Mouse (Mus musculus) thymus, adult 2 months (tissue): Measurements from ENCODE around the gene Ldlrad3.

Experiments used
- CTCF ChIP-seq: fragments of 200-500 bp; IDR thresholded peaks from 2 replicates; pipeline ENCODE4 v1.5.1; 2012; ENCODE audit warnings: mild to moderate bottlenecking, control low read depth, low read length, moderate library complexity, borderline replicate concordance; ENCODE audit not compliant: control insufficient read depth, poor library complexity, insufficient read depth; ENCODE audit errors: extremely low read depth
- POLR2A ChIP-seq: fragments of 200-500 bp; IDR thresholded peaks from 2 replicates; pipeline ENCODE4 v1.6.1; 2012; ENCODE audit warnings: mild to moderate bottlenecking, low read length, control low read depth, moderate library complexity; ENCODE audit not compliant: control insufficient read depth, poor library complexity, insufficient read depth; ENCODE audit errors: extremely low read depth

DNA sequence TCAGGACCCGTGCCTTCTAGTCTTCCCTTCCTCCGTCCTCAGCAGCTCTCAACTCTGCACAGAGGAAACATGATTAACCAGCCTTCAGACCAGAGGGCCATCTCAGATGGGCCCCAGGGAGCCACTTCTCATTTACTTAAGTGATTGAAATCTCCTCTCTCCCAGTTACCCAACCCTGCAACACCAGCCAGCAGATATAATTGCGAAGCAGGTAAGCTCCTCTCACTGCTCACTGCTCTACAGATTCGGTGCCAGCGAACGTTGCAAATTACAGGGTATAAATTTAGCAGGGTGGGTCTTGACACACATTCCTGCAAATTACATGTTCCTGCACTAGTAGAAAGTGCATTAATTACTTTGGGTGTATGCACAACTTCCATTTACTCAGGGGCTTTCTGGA is 48.3 kb downstream of the Ldlrad3 start:
- no peak for TF ChIP-seq CTCF
- TF ChIP-seq POLR2A, result no peak
